Mouse (Mus musculus) mature B cell (primary cell): Measurements from ENCODE around the gene Ralbp1.

Experiments
- in situ Hi-C: fragments of 300-500 bp; cut with MboI; formaldehyde crosslinking; loops from 2 replicates; pipeline ENCODE4 v1.14.3; 2019

The Ralbp1 gene

GRCm38 (mm10) chr17:65885697-65886529 is at the start of gene Ralbp1:
Ralbp1 (minus strand) TSS chr17:65885798.
- in situ Hi-C loops: no loop called here

GRCm38 (mm10) chr17:65933741-65934140 is 48.1 kb upstream of the Ralbp1 start:
- in situ Hi-C loops: no loop called here

- in situ Hi-C loops: no loop called here
Observed at GRCm38 (mm10) chr17:65931525-65931924, 45.9 kb upstream of the Ralbp1 start.

GRCm38 (mm10) chr17:65930960-65931359 is 45.4 kb upstream of the Ralbp1 start:
- in situ Hi-C loops: no loop called here

GRCm38 (mm10) chr17:65930158-65930826 is 44.7 kb upstream of the Ralbp1 start:
- in situ Hi-C loops: no loop called here

- in situ Hi-C loops: no loop called here
Observed at GRCm38 (mm10) chr17:65929319-65929978, 43.9 kb upstream of the Ralbp1 start.

- in situ Hi-C loops: no loop called here
Observed at GRCm38 (mm10) chr17:65927077-65927476, 41.5 kb upstream of the Ralbp1 start.

- in situ Hi-C loops: no loop called here
Observed at GRCm38 (mm10) chr17:65924218-65924617, 38.6 kb upstream of the Ralbp1 start.

GRCm38 (mm10) chr17:65921975-65922374 is 36.4 kb upstream of the Ralbp1 start:
- in situ Hi-C loops: no loop called here

GRCm38 (mm10) chr17:65919235-65919634 is 33.6 kb upstream of the Ralbp1 start:
- in situ Hi-C loops: no loop called here

GRCm38 (mm10) chr17:65916135-65916668 is 30.6 kb upstream of the Ralbp1 start:
- in situ Hi-C loops: no loop called here

- in situ Hi-C loops: no loop called here
Observed at GRCm38 (mm10) chr17:65914083-65914482, 28.5 kb upstream of the Ralbp1 start.

- in situ Hi-C loops: no loop called here
Observed at GRCm38 (mm10) chr17:65912202-65912601, 26.6 kb upstream of the Ralbp1 start.

GRCm38 (mm10) chr17:65911285-65912069 is 25.9 kb upstream of the Ralbp1 start:
- in situ Hi-C loops: no loop called here

- in situ Hi-C loops: no loop called here
Observed at GRCm38 (mm10) chr17:65908270-65908669, 22.7 kb upstream of the Ralbp1 start.

- in situ Hi-C loops: no loop called here
Observed at GRCm38 (mm10) chr17:65906895-65907401, 21.4 kb upstream of the Ralbp1 start.

- in situ Hi-C loops: no loop called here
Observed at GRCm38 (mm10) chr17:65906313-65906894, 20.8 kb upstream of the Ralbp1 start.

- in situ Hi-C loops: no loop called here
Observed at GRCm38 (mm10) chr17:65905241-65905640, 19.6 kb upstream of the Ralbp1 start.

- in situ Hi-C loops: no loop called here
Observed at GRCm38 (mm10) chr17:65903826-65904225, 18.2 kb upstream of the Ralbp1 start.

GRCm38 (mm10) chr17:65903011-65903410 is 17.4 kb upstream of the Ralbp1 start:
- in situ Hi-C loops: no loop called here

- in situ Hi-C loops: no loop called here
Observed at GRCm38 (mm10) chr17:65902281-65902680, 16.7 kb upstream of the Ralbp1 start.
